Mouse (Mus musculus): ENCODE data around the gene Nrm. TPM values are rescaled to one million over a fixed set of nuclear protein-coding genes. Genes with fewer than 3 reads are reported as not detected.

Nrm gene
- polyA plus RNA-seq, 1 experiment from 2014 or later: 53.7 TPM

GRCm38 (mm10) chr17:35903343-35903991 lies 42.3 kb downstream of the Nrm start:
- no peak for DNase-seq (ENCODE audit: low spot score)

GRCm38 (mm10) chr17:35903992-35904355 lies 42.9 kb downstream of the Nrm start:
- peak; percentile 64 for DNase-seq (ENCODE audit: low spot score)

GRCm38 (mm10) chr17:35905587-35905986 lies 44.5 kb downstream of the Nrm start:
- DNase-seq (ENCODE audit: low spot score): no peak

DNA sequence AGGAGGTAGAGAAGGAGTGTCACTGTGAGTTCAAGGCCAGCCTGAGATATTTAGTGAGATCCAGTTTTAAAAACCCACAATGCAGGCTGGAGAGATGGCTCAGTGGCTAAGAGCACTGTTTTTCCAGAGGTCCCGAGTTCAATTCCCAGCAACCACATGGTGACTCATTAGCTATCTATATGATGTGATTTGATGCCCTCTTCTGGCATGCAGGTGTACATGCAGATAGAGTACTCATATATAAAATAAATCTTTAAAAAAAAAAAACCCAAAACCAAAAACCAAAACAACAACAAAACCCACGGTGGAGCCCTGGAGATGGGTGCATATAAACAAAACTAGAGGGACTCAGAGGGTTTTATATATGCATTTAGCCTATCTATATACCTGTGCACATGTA lies 46.5 kb downstream of the Nrm start:
- DNase-seq (ENCODE audit: low spot score): peak; percentile 37

DNA sequence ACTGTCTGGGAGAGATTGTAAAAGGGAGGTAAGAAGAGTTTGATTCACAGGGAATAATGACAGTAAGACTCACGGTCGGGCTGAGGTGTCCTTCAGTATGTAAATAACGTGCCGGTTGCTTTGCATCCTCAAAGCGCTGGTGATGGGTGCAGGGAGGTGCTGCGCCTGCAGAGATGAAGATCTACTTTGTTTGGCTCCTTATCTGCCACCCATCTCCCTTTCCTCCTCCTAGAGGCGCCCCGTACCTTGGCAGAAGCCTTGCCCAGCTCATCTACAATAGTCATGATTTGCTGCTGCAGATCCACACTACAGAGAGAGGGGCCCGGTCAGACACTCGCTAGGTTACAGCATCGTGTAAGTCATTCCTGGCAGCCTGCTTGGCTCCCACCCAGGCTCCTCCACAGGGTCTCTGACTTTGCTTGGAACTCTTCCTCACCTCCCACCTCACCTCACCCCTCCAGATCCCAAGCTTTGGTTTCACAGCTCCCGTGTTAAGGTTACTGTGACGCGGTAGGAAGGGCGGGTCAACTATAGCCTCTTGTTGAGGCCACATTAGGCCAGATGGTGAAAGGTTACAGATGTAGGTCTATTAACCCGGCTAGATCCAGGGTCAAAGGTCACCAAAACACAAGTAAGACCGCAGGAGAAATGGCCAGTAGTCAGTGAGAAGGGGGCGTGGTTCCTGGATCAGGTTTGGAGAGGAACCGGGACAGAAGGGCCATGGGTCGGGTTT lies 48.2 kb downstream of the Nrm start:
- no peak for DNase-seq (ENCODE audit: low spot score)

DNA sequence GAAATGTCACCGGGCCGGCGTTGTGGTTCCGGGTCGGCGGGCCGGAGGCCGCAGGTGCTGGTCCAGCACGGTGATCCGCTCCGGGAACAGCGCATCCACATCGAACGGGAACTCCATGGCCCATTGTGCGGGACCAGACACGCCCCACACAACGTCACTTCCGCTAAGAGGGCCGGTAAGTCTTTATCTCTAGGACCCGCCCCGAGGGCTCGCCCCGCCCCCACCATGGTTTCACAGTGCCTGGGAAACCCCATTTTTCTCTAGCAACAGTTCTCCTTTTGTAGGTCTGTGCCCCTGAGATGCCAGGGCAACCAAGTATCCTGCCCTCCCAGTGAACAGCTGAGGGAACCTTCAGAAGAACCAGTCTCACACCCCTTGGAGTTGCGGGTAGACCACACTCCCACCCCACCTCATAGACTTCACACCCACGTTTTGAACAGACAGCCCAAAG lies 48.8 kb downstream of the Nrm start, which contains the start of gene Atat1:
Gene Atat1 (minus strand): TSS at position 157 of the 451 bp plus-strand sequence.
- DNase-seq (ENCODE audit: low spot score): peak; percentile 93

DNA sequence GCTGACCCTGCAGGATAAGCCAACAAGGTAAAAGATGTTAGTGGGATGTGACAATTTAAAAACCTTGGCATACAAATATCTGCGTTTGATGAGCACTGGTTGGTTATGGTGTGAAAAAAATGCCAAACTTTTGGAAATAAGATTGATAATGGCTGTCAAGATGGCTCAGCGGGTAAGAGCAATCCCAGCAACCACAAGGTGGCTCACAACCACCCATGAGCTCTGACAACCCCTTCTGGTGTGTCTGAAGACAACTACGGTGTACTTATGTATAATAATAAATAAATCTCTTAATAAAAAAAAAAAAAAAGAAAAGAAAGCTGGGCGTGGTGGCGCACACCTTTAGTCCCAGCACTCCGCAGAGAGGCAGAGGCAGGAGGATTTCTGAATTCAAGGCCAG lies 53.9 kb downstream of the Nrm start:
- no peak for DNase-seq (ENCODE audit: low spot score)

Small RNA genes within 50 kb of the gene (microRNA-seq; reads per million reads assigned to microRNA genes)
- 2.1 reads per million for gene Gm28033 (ENCODE audit: borderline number of aligned reads)

Other genes starting within 250 kb of the Nrm start
- 0.18 and 0.23 TPM in 2 replicates for gene Gm9573, start 234.7 kb upstream of the Nrm start, polyA plus RNA-seq (2015; fragmentation: Nextera tagmentation; extraction: Ambion mirVana)
- gene Mucl3, start 217.6 kb upstream of the Nrm start, polyA plus RNA-seq (2015; fragmentation: Nextera tagmentation; extraction: Ambion mirVana): 0.10 and 0.17 TPM in 2 replicates
- gene Vars2, start 193.7 kb upstream of the Nrm start, polyA plus RNA-seq (2015; fragmentation: Nextera tagmentation; extraction: Ambion mirVana): 22.5 and 27.0 TPM in 2 replicates
- 267 and 319 TPM in 2 replicates for gene Gtf2h4, start 187.6 kb upstream of the Nrm start, polyA plus RNA-seq (2015; fragmentation: Nextera tagmentation; extraction: Ambion mirVana)
- gene Ddr1, start 156.7 kb upstream of the Nrm start, polyA plus RNA-seq (2015; fragmentation: Nextera tagmentation; extraction: Ambion mirVana): 33.7 and 33.8 TPM in 2 replicates
- 18.1 and 19.0 TPM in 2 replicates for gene Ier3, start 39.6 kb upstream of the Nrm start, polyA plus RNA-seq (2015; fragmentation: Nextera tagmentation; extraction: Ambion mirVana)
- 88.3 and 93.1 TPM in 2 replicates for gene Flot1, start 38.1 kb upstream of the Nrm start, polyA plus RNA-seq (2015; fragmentation: Nextera tagmentation; extraction: Ambion mirVana)
- 942 and 997 TPM in 2 replicates for gene Tubb5, start 23.0 kb upstream of the Nrm start, polyA plus RNA-seq (2015; fragmentation: Nextera tagmentation; extraction: Ambion mirVana)
- 6.7 TPM in 2 replicates for gene Mdc1, start 19.8 kb upstream of the Nrm start, polyA plus RNA-seq (2015; fragmentation: Nextera tagmentation; extraction: Ambion mirVana)
- gene Ppp1r18, start 4.3 kb downstream of the Nrm start, polyA plus RNA-seq (2015; fragmentation: Nextera tagmentation; extraction: Ambion mirVana): 82.4 and 89.3 TPM in 2 replicates
- gene Dhx16, start 18.5 kb downstream of the Nrm start, polyA plus RNA-seq (2015; fragmentation: Nextera tagmentation; extraction: Ambion mirVana): 48.9 and 50.6 TPM in 2 replicates
- gene 2310061I04Rik, start 36.1 kb downstream of the Nrm start, polyA plus RNA-seq (2015; fragmentation: Nextera tagmentation; extraction: Ambion mirVana): 24.5 and 27.1 TPM in 2 replicates
- gene Atat1, start 48.8 kb downstream of the Nrm start, polyA plus RNA-seq (2015; fragmentation: Nextera tagmentation; extraction: Ambion mirVana): 16.4 and 17.5 TPM in 2 replicates
- 91.1 and 93.5 TPM in 2 replicates for gene Mrps18b, start 55.1 kb downstream of the Nrm start, polyA plus RNA-seq (2015; fragmentation: Nextera tagmentation; extraction: Ambion mirVana)
- 35.6 and 36.0 TPM in 2 replicates for gene Ppp1r10, start 55.1 kb downstream of the Nrm start, polyA plus RNA-seq (2015; fragmentation: Nextera tagmentation; extraction: Ambion mirVana)
- gene Abcf1, start 108.4 kb downstream of the Nrm start, polyA plus RNA-seq (2015; fragmentation: Nextera tagmentation; extraction: Ambion mirVana): 102 and 114 TPM in 2 replicates
- gene Gnl1, start 118.5 kb downstream of the Nrm start, polyA plus RNA-seq (2015; fragmentation: Nextera tagmentation; extraction: Ambion mirVana): 38.6 and 42.4 TPM in 2 replicates
- gene Prr3, start 118.9 kb downstream of the Nrm start, polyA plus RNA-seq (2015; fragmentation: Nextera tagmentation; extraction: Ambion mirVana): 22.0 TPM in 2 replicates
- 4.2 and 6.5 TPM in 2 replicates for gene H2-T24, start 159.2 kb downstream of the Nrm start, polyA plus RNA-seq (2015; fragmentation: Nextera tagmentation; extraction: Ambion mirVana)
- gene H2-T23, start 171.5 kb downstream of the Nrm start, polyA plus RNA-seq (2015; fragmentation: Nextera tagmentation; extraction: Ambion mirVana): 136 and 163 TPM in 2 replicates
- gene H2-T22, start 181.4 kb downstream of the Nrm start, polyA plus RNA-seq (2015; fragmentation: Nextera tagmentation; extraction: Ambion mirVana): 60.4 and 66.8 TPM in 2 replicates
- gene Gm6034, start 181.6 kb downstream of the Nrm start, polyA plus RNA-seq (2015; fragmentation: Nextera tagmentation; extraction: Ambion mirVana): 0.10 and 0.13 TPM in 2 replicates
- 0.96 and 1.3 TPM in 2 replicates for gene Gm11127, start 197.1 kb downstream of the Nrm start, polyA plus RNA-seq (2015; fragmentation: Nextera tagmentation; extraction: Ambion mirVana)

All from thymus, postnatal 0 days (tissue).